Mouse (Mus musculus): ENCODE measurements around the gene Icam1.

GRCm38 (mm10) chr9:21007313-21007952 lies 8.4 kb upstream of the Icam1 start:
- TF ChIP-seq POLR2A (IDR thresholded peaks at IDR 0.05; ENCODE audit: borderline replicate concordance, low read depth, low read length), result no peak
- no peak for TF ChIP-seq CTCF (IDR thresholded peaks at IDR 0.05; ENCODE audit: low read depth, low read length)

Data from bone marrow macrophage, adult 2 months (primary cell).